Mouse (Mus musculus) B cell, adult 67 days (primary cell): ENCODE results near the gene Rpl7a. TPM values are rescaled to one million over a fixed set of nuclear protein-coding genes. Genes with fewer than 3 reads are reported as not detected.

Experiments used
- total RNA-seq, 2 experiments: library from RNA; stranded (reverse); gene quantifications; 4 replicates each; pipeline ENCODE4 v1.2.4; 2023

The Rpl7a gene
- 100 to 1,000 TPM; 644 to 653 TPM for total RNA-seq

DNA sequence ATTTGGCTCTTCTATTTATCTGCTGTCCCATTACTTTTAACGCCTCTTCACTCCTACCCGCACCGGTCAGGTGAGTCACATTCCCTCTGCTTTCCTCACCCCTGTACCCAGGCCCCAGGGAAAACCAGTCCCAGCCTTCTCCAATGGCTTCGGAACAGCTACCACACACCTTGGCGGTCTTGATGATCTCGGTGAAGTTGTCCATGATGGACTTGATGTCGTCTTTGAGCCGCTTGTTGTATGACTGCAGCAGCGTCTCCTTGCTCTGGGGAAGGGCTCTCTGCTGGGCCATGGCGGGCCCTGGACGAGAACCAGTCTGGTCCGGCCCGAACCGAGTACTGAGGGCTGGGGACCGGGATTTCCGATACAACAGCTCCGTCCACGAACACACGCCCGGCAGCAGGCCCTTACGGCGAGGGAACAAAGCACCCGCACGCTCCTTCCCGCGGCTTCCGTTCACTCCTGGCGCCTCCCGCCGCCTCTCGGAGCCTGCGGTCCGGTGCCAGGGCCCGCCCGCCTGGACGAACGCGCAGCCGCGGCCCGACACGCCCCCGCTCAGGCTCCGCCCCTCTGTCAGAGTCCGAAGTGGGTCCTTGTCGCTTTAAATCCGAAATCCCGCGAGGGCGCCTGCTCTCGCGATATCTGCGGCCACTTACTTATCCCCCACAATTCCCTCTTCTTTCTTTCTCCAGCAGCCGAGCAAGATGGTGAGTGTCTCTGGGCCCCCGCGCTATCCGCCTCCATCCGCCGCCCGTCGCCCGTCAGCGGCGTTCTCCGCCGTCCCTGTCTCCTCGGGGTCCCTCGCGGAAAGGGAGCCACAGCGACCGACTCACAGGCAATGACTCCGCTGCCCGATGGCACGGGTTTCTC, at the start of gene Rpl7a, which contains the start of gene Med22:
Gene Rpl7a (plus strand): TSS at position 641 of the 870 bp plus-strand sequence.
Gene Med22 (minus strand): TSS at position 554 of the 870 bp plus-strand sequence.

DNA sequence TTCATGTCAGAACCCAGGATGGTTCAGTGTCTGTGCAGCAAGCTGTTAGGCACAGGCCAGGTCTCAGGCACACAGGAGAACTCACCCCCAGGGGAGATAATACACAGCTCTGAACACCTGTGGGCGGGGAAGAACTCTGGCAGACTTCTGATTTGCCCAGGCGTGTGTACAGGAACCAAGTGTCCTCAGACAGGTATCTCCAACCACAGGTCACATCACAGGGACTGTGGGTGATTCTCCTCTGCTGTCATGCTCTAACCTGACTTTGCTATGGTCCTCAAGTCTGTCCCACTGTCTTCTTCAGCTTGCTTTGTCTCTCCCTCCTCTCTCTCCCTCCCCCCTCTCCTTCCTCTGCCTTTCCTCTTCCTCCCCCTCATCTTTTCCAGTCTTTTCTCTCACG, 45.7 kb upstream of the Rpl7a start, which contains the start of gene Abo:
Gene Abo (minus strand): TSS at position 101 of the 400 bp plus-strand sequence.

DNA sequence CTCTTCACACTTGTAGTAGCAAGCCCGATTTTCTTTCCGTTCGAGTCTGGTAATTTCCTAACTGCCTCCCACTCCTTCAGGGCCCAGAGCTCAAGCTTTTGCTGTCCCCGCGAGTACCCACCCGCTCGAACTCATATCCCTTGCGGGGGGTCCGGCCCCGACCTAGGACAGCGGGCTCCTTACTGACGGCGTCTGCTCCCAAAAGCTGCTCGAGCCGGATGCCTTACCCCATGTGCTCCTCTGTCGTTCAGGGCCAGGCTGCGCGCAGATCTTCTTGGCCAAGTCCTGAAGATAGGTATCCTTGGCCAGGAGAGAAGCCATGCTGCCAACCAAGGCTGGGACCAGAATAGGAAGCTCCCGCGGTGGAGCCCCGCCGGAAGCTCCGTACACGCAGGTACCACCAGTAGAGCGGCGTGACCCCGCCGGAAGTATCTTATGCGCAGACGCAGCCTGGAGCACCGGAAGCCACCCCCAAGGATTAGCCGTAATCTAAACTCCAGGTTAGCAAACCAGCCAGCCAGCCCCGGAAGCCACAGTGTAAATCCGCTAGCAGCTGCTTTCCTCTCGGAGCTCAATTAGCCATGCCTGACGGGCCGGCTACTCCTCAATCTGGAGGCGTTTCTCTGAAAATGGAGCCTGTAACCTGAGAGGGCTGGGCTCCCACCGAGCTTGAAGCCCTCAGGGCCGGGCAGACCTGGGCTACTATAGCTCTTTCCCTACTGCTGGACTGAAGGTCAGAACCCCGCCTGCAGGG, 7.9 kb upstream of the Rpl7a start, which contains the start of gene Surf6:
Gene Surf6 (minus strand): TSS at position 413 of the 754 bp plus-strand sequence.

DNA sequence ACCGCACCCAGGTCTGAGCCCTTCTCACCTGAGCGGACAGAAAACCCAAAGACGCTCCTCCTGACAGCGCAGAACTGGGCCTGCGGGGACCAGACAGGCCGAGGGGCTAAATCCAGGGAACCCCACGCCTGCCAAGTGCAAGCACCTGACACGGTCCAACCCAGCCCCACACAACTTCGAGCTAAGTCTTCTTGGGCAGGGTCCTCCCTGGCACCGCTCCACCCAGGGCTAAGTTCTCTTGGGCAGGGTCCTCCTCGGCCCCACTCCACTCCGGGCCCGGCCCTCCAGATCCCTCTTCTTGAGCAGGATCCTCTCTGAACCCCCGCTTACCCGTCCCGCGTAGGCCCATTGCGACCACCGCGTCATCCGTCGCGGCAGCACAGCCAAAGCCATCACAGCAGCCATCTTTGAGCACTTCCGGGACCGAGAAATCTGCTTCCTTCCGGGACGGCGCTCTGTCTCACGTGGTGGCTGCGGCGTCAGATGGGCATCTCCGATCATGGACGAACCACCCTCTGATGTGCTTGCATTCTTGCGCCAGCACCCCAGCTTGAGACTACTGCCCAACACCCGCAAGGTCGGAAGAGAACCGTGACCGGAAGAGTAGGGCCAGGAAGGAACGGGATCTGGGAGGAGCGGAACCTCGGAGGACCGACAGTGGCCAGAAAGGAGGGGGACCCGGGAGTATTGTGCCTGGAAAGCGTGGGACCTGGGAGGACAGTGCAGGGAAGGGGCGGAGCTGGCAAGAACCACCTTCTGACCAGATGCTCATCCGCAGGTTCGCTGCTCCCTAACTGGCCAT, 5.6 kb downstream of the Rpl7a start, which contains the start of the genes Surf2 and Surf1:
Gene Surf2 (plus strand): TSS at position 441 of the 802 bp plus-strand sequence.
Gene Surf1 (minus strand): TSS at position 604 of the 802 bp plus-strand sequence.

GRCm38 (mm10) chr2:26933304-26934055, 22.9 kb downstream of the Rpl7a start, which contains the start of the genes Surf4 and Stkld1:
Gene Surf4, minus strand, starts transcription at chr2:26933928.
Gene Stkld1, plus strand, starts transcription at chr2:26934047.

Other genes starting within 250 kb of the Rpl7a start
- not detected for gene Lcn4, start 239.5 kb upstream of the Rpl7a start, total RNA-seq
- gene Abo, start 45.8 kb upstream of the Rpl7a start, total RNA-seq = not detected
- gene Surf6, start 7.9 kb upstream of the Rpl7a start, total RNA-seq = 10 to 100 TPM; 74.0 to 78.5 TPM
- gene Med22, start 87 bp upstream of the Rpl7a start, total RNA-seq = 10 to 100 TPM; 19.9 to 22.1 TPM
- 10 to 100 TPM; 53.4 to 54.6 TPM for gene Surf2, start 5.6 kb downstream of the Rpl7a start, total RNA-seq
- 10 to 100 TPM; 52.3 to 66.8 TPM for gene Surf1, start 5.8 kb downstream of the Rpl7a start, total RNA-seq
- 10 to 100 TPM; 63.6 to 66.3 TPM for gene Surf4, start 23.2 kb downstream of the Rpl7a start, total RNA-seq
- not detected for gene Stkld1, start 23.3 kb downstream of the Rpl7a start, total RNA-seq
- gene Rexo4, start 53.6 kb downstream of the Rpl7a start, total RNA-seq = 10 to 100 TPM; 82.9 to 87.7 TPM
- gene Adamts13, start 62.7 kb downstream of the Rpl7a start, total RNA-seq = under 1 TPM; 0.15 to 0.27 TPM
- gene Cacfd1, start 99.2 kb downstream of the Rpl7a start, total RNA-seq = 10 to 100 TPM; 39.1 to 43.9 TPM
- gene Slc2a6, start 117.2 kb downstream of the Rpl7a start, total RNA-seq = 10 to 100 TPM in 1 of 2 experiments, 1 to 10 TPM in 1; 9.9 to 10.5 TPM
- gene Mymk, start 161.4 kb downstream of the Rpl7a start, total RNA-seq = not detected
- gene Adamtsl2, start 168.6 kb downstream of the Rpl7a start, total RNA-seq = 1 to 10 TPM; 4.2 to 5.8 TPM
- gene Fam163b, start 231.7 kb downstream of the Rpl7a start, total RNA-seq = not detected